Comparison of ENCODE assay signal across 1 mouse cellular context in the genomic region with DNA sequence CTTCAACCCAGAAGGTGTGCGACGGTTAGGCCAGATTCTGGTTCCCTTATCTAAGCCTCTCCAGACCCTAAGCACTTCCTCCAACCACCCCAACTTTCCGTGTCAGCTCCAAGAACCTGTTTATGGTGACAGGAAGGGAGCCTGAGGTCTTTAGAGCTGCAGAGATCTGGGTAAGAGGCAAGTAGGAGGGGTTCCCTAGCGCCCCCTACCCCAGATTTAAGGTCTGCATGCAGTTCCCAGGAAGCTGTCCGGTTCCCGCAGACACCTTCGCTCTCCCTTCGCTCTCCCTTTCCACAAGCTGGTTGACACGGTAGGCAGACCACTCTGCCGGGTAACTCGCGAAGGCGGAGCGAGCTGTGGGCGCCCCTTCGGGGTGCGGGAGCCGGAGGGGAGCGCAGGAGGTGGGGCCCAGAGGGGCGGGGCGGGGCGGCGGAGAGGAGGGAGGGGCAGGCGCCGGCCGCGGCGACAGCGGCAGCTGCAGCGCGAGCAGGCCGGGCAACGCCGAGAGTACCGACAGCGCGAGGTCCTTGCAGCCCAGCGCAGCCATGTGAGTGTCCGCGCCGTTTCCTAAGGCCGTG.
TF ChIP-seq lines count a peak whose summit lies in the region.

A gene (plus strand): TSS at position 452 of the 578 bp plus-strand sequence.

TF ChIP-seq in MEL, 35 proteins besides CTCF, POLR2A, EP300 and RAD21 (continued from another document):
- TF ChIP-seq BHLHE40 (IDR thresholded peaks at IDR 0.05; ENCODE audit: borderline replicate concordance, low read depth, low read length) (peak; percentile 31; the same call in 1 of the 2 replicates), SMC3 (IDR thresholded peaks at IDR 0.05; ENCODE audit: low read depth, low read length) (no peak), E2F4 (IDR thresholded peaks at IDR 0.05; ENCODE audit: borderline replicate concordance, low read depth, low read length) (no peak), ELF1 (IDR thresholded peaks at IDR 0.05; ENCODE audit: low read depth, low read length) (peak; percentile 49), USF2 (IDR thresholded peaks at IDR 0.05; ENCODE audit: borderline replicate concordance in 1 of 2, insufficient read depth in 1 of 2, low read depth in 1 of 2, low read length in 2 of 2) (no peak), MAZ (IDR thresholded peaks at IDR 0.05; ENCODE audit: low read depth, low read length) (no peak), MAX (IDR thresholded peaks at IDR 0.05; ENCODE audit: low read length) (no peak; the same call in 1 of the 2 replicates)
